Mouse (Mus musculus): Measurements from ENCODE around the gene Sdsl. TPM values are rescaled to one million over a fixed set of nuclear protein-coding genes. Genes with fewer than 3 reads are reported as not detected.
A peak's percentile ranks its signal among the peaks of the same experiment; 100 is the strongest.

The Sdsl gene
- polyA plus RNA-seq, 1 experiment from 2014 or later, result 10.6 TPM

DNA sequence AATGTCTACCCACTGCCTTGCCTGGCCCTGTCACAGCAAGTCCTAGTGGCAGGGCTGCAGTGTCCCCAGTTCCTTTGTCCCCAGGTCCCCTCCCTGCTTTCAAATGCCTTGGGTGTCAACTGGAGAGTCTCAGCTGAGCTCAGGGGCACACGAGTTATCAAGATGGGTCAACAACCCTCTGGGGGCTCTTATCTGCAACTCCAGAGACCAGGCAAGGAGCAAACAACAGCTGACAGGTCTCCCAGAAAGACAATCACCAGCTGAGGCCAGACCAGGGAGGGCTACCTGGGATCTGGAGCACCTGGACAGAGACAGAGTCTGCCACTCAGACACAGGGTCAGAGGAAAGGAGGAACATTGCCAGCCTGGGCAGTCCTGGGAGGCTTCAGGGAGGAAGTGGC, 16.4 kb downstream of the Sdsl start:
- no peak for ATAC-seq (ENCODE audit: insufficient number of reproducible peaks, low FRiP score)
- WGBS, result 13% methylated on average over 1 of the region's 1 CpGs
- Histone ChIP-seq H3K9me3 (replicated peaks) (no peaks in the 10 kb centered on the region), H3K27me3 (replicated peaks) (peaks cover 56% of the 10 kb centered on the region), H3K4me2 (no peak overlapping the region), H3K9ac (no peak overlapping the region), H3K36me3 (no peaks in the 10 kb centered on the region), H3K4me1 (replicated peaks) (0 out of 2 replicates have a peak, but pooled peaks cover 6% of the 10 kb centered on the region), H3K4me3 (no peak overlapping the region), H3K27ac (ENCODE audit: poor library complexity, severe bottlenecking) (no peak overlapping the region)

DNA sequence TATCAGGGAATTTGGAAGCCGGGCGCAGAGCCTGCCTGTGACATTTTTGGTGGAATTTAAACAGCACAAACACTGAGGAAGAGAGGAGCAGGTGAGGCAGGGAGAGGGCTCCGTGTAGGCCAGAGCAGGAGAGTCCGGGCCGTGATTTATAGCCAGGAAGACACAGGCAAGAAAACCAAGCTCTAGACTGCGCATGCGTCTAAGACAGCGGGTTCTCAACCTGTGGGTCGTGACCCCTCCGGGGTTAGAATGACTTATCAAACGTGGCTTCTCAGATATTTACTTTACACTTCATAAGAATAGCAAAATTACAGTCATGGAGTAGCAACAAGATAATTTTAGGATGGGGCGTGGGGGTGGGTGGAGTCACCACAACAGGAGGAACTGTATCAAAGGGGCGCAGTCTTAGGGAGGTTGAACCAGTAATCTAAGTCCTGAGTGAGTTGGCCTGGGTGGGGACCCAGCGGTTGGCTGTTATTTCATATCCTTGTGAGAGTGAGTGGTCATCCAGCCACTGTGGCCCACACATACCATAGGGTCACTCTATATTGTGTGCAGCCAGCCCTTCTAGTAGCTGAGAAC, 17.8 kb downstream of the Sdsl start:
- ATAC-seq (ENCODE audit: insufficient number of reproducible peaks, low FRiP score), result peak; percentile 29; the same call in 1 of the 2 replicates
- WGBS, result 65% methylated on average over 14 of the region's 14 CpGs
- H3K9me3 ChIP-seq (replicated peaks), result no peaks in the 10 kb centered on the region
- no peak overlapping the region for H3K27ac ChIP-seq (ENCODE audit: poor library complexity, severe bottlenecking)
- H3K27me3 ChIP-seq (replicated peaks), result peaks cover 47% of the 10 kb centered on the region
- no peak overlapping the region for H3K4me3 ChIP-seq
- H3K36me3 ChIP-seq, result no peaks in the 10 kb centered on the region
- H3K4me1 ChIP-seq (replicated peaks), result 0 out of 2 replicates have a peak, but pooled peaks cover 6% of the 10 kb centered on the region
- no peak overlapping the region for H3K9ac ChIP-seq
- H3K4me2 ChIP-seq, result no peak overlapping the region

GRCm38 (mm10) chr5:120447305-120447704, 25.3 kb downstream of the Sdsl start:
- peaks cover 62% of the 10 kb centered on the region for H3K27me3 ChIP-seq (replicated peaks)
- no peak overlapping the region for H3K9ac ChIP-seq
- no peak overlapping the region for H3K27ac ChIP-seq (ENCODE audit: poor library complexity, severe bottlenecking)
- no peak overlapping the region for H3K4me2 ChIP-seq
- no peak for ATAC-seq (ENCODE audit: insufficient number of reproducible peaks, low FRiP score)
- H3K36me3 ChIP-seq, result no peaks in the 10 kb centered on the region
- no peaks in the 10 kb centered on the region for H3K9me3 ChIP-seq (replicated peaks)
- H3K4me1 ChIP-seq (replicated peaks), result no peaks in the 10 kb centered on the region
- 32% methylated on average over 13 of the region's 13 CpGs for WGBS
- H3K4me3 ChIP-seq, result no peak overlapping the region

DNA sequence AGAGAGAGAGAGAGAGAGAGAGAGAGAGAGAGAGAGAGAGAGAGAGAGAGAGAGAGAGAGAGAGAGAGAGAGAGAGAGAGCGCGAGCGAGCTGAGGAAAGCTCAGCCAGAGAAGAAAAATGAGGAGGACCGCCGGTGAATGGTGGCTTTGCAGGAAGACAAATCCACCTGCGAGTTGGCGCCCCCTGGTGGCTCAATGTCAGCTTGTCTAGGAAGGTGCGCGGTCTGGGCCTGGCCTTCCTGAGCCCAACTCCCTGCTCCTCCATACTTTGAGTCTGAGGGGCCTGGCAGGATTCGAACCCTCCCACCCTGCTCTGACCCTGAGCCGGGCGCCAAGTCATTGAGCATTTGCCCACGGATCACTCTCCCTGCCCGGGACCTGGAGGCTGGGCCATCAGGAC, 31.9 kb downstream of the Sdsl start:
- WGBS, result 6% methylated on average over 14 of the region's 14 CpGs
- H3K4me3 ChIP-seq, result peak overlapping the region; percentile 39
- no peak for ATAC-seq (ENCODE audit: insufficient number of reproducible peaks, low FRiP score)
- H3K4me1 ChIP-seq (replicated peaks), result peaks cover 27% of the 10 kb centered on the region
- no peaks in the 10 kb centered on the region for H3K9me3 ChIP-seq (replicated peaks)
- H3K36me3 ChIP-seq, result no peaks in the 10 kb centered on the region
- H3K27me3 ChIP-seq (replicated peaks), result peaks cover 90% of the 10 kb centered on the region
- no peak overlapping the region for H3K9ac ChIP-seq
- H3K27ac ChIP-seq (ENCODE audit: poor library complexity, severe bottlenecking), result no peak overlapping the region
- H3K4me2 ChIP-seq, result peak overlapping the region; percentile 67

DNA sequence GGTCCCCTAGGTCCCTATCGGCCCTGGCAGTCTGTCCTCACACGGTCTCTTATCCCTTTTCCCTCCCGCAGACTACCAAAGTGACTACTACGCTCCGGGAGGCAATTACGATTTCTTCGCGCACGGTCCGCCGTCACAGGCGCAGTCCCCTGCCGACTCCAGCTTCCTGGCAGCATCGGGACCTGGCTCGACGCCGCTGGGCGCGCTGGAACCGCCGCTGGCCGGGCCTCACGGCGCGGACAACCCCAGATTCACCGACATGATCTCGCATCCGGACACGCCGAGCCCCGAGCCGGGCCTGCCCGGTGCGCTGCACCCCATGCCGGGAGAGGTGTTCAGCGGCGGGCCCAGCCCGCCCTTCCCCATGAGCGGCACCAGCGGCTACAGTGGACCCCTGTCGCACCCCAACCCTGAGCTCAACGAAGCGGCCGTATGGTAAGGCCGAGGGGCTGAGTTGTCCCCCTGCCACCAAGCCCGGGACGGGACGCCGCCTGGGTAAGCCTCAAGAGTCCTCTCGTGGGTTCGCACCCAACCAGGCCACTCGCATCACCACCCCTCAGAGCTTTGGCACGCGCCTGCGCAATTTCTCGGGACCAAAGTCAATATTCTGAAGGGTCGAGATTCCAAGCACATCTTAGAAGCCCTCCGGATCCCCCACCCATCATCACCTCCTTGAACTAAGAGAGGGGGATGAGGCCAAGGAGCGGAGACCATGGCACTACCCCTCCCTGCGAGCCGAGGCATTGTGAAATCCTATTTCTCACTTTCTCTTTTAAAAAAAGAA, 32.5 kb downstream of the Sdsl start:
- H3K27ac ChIP-seq (ENCODE audit: poor library complexity, severe bottlenecking), result no peak overlapping the region
- H3K9me3 ChIP-seq (replicated peaks), result no peaks in the 10 kb centered on the region
- H3K4me3 ChIP-seq, result peak overlapping the region; percentile 39
- H3K4me2 ChIP-seq, result peak overlapping the region; percentile 67
- peaks cover 90% of the 10 kb centered on the region for H3K27me3 ChIP-seq (replicated peaks)
- no peaks in the 10 kb centered on the region for H3K36me3 ChIP-seq
- H3K9ac ChIP-seq, result 0 out of 2 replicates have a peak overlapping the region, but pooled peaks have one; percentile 7
- no peak for ATAC-seq (ENCODE audit: insufficient number of reproducible peaks, low FRiP score)
- peaks cover 33% of the 10 kb centered on the region for H3K4me1 ChIP-seq (replicated peaks)
- WGBS, result under 1% methylated on average over 61 of the region's 61 CpGs

DNA sequence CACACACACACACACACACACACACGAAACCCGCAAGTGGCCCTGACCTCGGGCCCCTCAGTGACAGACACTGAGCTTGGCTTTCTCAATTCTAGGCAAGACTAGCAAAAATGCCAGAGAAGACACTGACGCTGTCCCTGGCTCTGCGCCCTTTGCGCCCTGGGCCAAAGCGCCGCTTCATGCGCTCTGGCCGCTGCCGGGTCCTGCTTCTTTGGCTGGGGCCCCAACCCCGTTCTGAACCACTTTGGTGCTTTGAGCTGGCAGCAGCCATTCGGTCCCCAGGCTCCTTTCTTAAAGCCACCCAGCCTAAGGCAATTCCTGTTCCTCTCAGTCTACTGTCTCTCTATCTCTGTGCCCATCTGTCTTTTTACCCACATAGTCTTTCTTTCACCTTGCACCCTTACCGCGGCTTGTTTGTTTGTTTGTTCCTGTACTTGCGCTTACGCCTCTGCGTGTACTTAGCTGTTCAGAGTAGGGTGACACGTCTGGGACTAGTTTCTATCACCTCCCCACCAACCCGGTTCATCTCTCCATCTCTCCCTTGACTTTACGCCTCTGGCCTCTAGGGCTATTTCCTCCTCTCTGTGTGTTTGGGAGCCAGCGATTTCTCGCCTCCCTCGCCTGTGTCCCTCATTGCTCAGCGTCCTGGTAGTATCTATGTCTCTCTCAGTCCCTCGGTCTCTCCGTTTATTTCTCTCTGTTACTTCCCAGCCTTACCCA, 33.5 kb downstream of the Sdsl start:
- Histone ChIP-seq H3K4me3 (peak overlapping the region; percentile 39), H3K4me2 (no peak overlapping the region), H3K36me3 (no peaks in the 10 kb centered on the region), H3K9ac (no peak overlapping the region), H3K27ac (ENCODE audit: poor library complexity, severe bottlenecking) (no peak overlapping the region), H3K27me3 (replicated peaks) (peaks cover 90% of the 10 kb centered on the region), H3K9me3 (replicated peaks) (no peaks in the 10 kb centered on the region), H3K4me1 (replicated peaks) (peaks cover 34% of the 10 kb centered on the region)
- 2% methylated on average over 27 of the region's 27 CpGs for WGBS
- no peak for ATAC-seq (ENCODE audit: insufficient number of reproducible peaks, low FRiP score)

GRCm38 (mm10) chr5:120438469-120438868, 34.1 kb downstream of the Sdsl start:
- WGBS, result 2% methylated on average over 13 of the region's 13 CpGs
- ATAC-seq (ENCODE audit: insufficient number of reproducible peaks, low FRiP score), result no peak
- H3K36me3 ChIP-seq, result no peaks in the 10 kb centered on the region
- no peak overlapping the region for H3K4me3 ChIP-seq
- no peaks in the 10 kb centered on the region for H3K9me3 ChIP-seq (replicated peaks)
- peaks cover 92% of the 10 kb centered on the region for H3K27me3 ChIP-seq (replicated peaks)
- peaks cover 34% of the 10 kb centered on the region for H3K4me1 ChIP-seq (replicated peaks)
- no peak overlapping the region for H3K9ac ChIP-seq
- no peak overlapping the region for H3K4me2 ChIP-seq
- no peak overlapping the region for H3K27ac ChIP-seq (ENCODE audit: poor library complexity, severe bottlenecking)

GRCm38 (mm10) chr5:120437986-120438385, 34.6 kb downstream of the Sdsl start:
- Histone ChIP-seq H3K27me3 (replicated peaks) (peaks cover 92% of the 10 kb centered on the region), H3K9ac (no peak overlapping the region), H3K4me2 (peak overlapping the region; percentile 42), H3K4me3 (peak overlapping the region; percentile 27), H3K27ac (ENCODE audit: poor library complexity, severe bottlenecking) (no peak overlapping the region), H3K4me1 (replicated peaks) (peaks cover 34% of the 10 kb centered on the region), H3K9me3 (replicated peaks) (no peaks in the 10 kb centered on the region), H3K36me3 (no peaks in the 10 kb centered on the region)
- no peak for ATAC-seq (ENCODE audit: insufficient number of reproducible peaks, low FRiP score)
- under 1% methylated on average over 33 of the region's 33 CpGs for WGBS

DNA sequence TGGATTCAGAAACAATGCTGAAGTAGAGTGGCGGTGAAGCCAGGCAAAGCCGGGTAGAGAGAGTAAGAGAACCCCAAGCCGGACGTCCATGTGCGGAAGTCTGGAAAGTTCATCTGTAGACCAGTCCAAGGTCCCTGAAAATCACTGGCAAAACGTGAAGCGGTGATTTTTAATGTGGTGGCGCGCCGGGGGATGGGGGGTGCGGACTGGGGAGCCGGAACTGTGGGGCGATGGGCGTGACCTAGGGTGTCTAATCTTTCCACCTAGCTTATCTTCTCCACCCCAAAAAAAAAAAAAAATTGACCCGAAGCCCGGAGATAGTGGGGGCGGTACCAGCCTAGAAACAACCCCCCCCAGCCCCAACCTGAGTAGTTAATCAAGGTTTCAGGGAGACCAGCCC, 35.1 kb downstream of the Sdsl start:
- Histone ChIP-seq H3K4me2 (peak overlapping the region; percentile 42), H3K4me3 (peak overlapping the region; percentile 27), H3K27ac (ENCODE audit: poor library complexity, severe bottlenecking) (no peak overlapping the region), H3K27me3 (replicated peaks) (peaks cover 92% of the 10 kb centered on the region), H3K9me3 (replicated peaks) (no peaks in the 10 kb centered on the region), H3K4me1 (replicated peaks) (peaks cover 34% of the 10 kb centered on the region), H3K36me3 (no peaks in the 10 kb centered on the region), H3K9ac (no peak overlapping the region)
- no peak for ATAC-seq (ENCODE audit: insufficient number of reproducible peaks, low FRiP score)
- WGBS, result 2% methylated on average over 17 of the region's 17 CpGs

GRCm38 (mm10) chr5:120436885-120437495, 35.6 kb downstream of the Sdsl start:
- H3K4me2 ChIP-seq, result no peak overlapping the region
- H3K27me3 ChIP-seq (replicated peaks), result peaks cover 92% of the 10 kb centered on the region
- peaks cover 34% of the 10 kb centered on the region for H3K4me1 ChIP-seq (replicated peaks)
- no peaks in the 10 kb centered on the region for H3K36me3 ChIP-seq
- no peak for ATAC-seq (ENCODE audit: insufficient number of reproducible peaks, low FRiP score)
- H3K4me3 ChIP-seq, result no peak overlapping the region
- no peaks in the 10 kb centered on the region for H3K9me3 ChIP-seq (replicated peaks)
- WGBS, result 0% methylated on average over 18 of the region's 18 CpGs
- H3K27ac ChIP-seq (ENCODE audit: poor library complexity, severe bottlenecking), result no peak overlapping the region
- no peak overlapping the region for H3K9ac ChIP-seq
